Mouse (Mus musculus): ENCODE measurements around the gene Dld.

GRCm38 (mm10) chr12:31400821-31401220, 49.6 kb upstream of the Dld start:
- TF ChIP-seq POLR2A (IDR thresholded peaks at IDR 0.05; ENCODE audit: control insufficient read depth, low read depth, low read length) (no peak), CTCF (IDR thresholded peaks at IDR 0.05; ENCODE audit: control insufficient read depth, insufficient read depth, insufficient replicate concordance, low read depth, low read length) (no peak)
